26 mouse cellular contexts compared by ENCODE assay signal in genomic region chr12:85361580-85361979, GRCm38 (mm10).
"Had no signal": no experiment of that assay in that cellular context is flagged by ENCODE, and none has a peak within 500 bp of the region (broad histone marks: within the 10 kb centered on the region; RNA-seq: fewer than 3 reads in every experiment).

No protein-coding gene starts in this region.

- H3K4me1 ChIP-seq: hindbrain, embryonic 10.5 days had no signal

- H3K4me3 ChIP-seq: heart, adult 2 months; hindbrain, embryonic 10.5 days; hindbrain, embryonic 12.5 days; kidney, embryonic 15.5 days; limb, embryonic 13.5 days; limb, embryonic 15.5 days; liver, embryonic 12.5 days had no signal

- H3K9ac ChIP-seq: hindbrain, embryonic 12.5 days; hindbrain, embryonic 14.5 days; kidney, embryonic 15.5 days; limb, embryonic 13.5 days; limb, embryonic 15.5 days; liver, embryonic 12.5 days; liver, embryonic 14.5 days had no signal

- ATAC-seq: hindbrain, embryonic 16.5 days; inflammation-experienced regulatory T-cells, adult 6 months; liver, embryonic 12.5 days had no signal

- H3K4me2 ChIP-seq: heart, embryonic 11.5 days; hindbrain, embryonic 12.5 days; hindbrain, embryonic 14.5 days; kidney, embryonic 15.5 days; limb, embryonic 13.5 days; limb, embryonic 15.5 days; liver, embryonic 12.5 days had no signal

- H3K27ac ChIP-seq: heart, adult 2 months; hindbrain, embryonic 10.5 days; hindbrain, embryonic 12.5 days; hindbrain, embryonic 14.5 days; kidney, embryonic 15.5 days; kidney, postnatal 0 days; limb, embryonic 13.5 days; limb, embryonic 15.5 days; liver, embryonic 12.5 days; liver, embryonic 14.5 days had no signal

- H3K9me3 ChIP-seq: hindbrain, embryonic 10.5 days; hindbrain, embryonic 12.5 days; kidney, embryonic 15.5 days; limb, embryonic 13.5 days; limb, embryonic 15.5 days; liver, embryonic 12.5 days had no signal

- H3K27me3 ChIP-seq: hindbrain, embryonic 12.5 days; kidney, embryonic 15.5 days; limb, embryonic 13.5 days; limb, embryonic 15.5 days; liver, embryonic 12.5 days had no signal

- DNase-seq: gastrocnemius, postnatal 10 days; gastrocnemius, postnatal 25 days; heart, adult 11 months; heart, adult 2 months; heart, postnatal 10 days; heart, postnatal 4 days; kidney, adult 11 months; kidney, adult 2 months; kidney, adult 9 months; kidney, postnatal 14 days; kidney, postnatal 36 days; layer of hippocampus, adult 9-11 months; layer of hippocampus, postnatal 36 days; left cerebral cortex, postnatal 4 days had no signal
